Mouse (Mus musculus): Measurements from ENCODE around the gene Abca2. TPM values are rescaled to one million over a fixed set of nuclear protein-coding genes. Genes with fewer than 3 reads are reported as not detected.

Gene Abca2
- total RNA-seq, 4 experiments from 2014 or later = 165 to 186 (median 183) TPM

DNA sequence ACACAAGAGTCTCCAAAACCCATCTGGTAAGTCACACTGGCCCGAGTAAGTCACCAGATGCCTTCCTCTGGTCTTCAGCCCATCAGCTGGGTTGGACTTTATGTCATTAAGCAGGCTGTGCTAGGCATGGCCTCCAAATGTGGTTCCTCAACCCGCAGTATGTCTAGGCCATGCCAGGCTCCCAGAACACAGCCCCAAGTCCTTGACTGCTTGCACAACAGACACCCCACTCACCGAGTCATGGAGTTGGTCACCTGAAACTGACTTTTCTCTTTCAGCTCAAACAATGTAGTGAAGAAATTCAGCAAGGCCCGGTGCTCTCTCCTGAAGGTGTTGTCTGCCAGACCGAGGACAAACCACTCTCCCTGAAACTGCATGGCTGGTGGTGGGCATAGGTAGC lies 64.5 kb downstream of the Abca2 start:
- DNase-seq (ENCODE audit: low spot score in 2 of 2) = no peak

DNA sequence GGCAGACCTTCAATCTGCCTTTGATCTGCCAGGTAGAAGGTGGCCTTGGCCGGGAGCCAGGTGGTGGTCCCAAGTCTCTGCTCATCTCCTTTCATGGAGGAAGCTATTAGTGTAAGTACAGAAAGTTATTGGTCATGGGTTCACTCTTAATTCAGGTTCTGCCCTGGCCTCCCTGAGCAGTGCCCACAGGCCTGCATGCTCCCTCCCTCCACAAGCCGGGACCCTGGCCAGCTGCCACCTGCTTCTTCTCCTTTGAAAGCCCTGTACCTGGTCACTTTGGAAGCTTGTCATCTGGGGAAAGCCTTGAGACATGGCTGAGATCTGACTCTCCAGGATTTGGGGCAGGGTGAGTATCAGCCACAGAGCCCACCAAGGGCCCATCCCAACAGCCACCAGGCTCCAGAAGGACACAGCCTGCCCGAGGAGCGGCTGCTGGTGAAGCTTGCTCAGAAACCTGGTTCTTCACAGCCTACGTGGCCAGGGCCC lies 65.0 kb downstream of the Abca2 start, which contains the start of gene Lcn12:
Lcn12 (minus strand) TSS at position 436 of the 486 bp plus-strand sequence.
- DNase-seq (ENCODE audit: low spot score in 2 of 2) = no peak

DNA sequence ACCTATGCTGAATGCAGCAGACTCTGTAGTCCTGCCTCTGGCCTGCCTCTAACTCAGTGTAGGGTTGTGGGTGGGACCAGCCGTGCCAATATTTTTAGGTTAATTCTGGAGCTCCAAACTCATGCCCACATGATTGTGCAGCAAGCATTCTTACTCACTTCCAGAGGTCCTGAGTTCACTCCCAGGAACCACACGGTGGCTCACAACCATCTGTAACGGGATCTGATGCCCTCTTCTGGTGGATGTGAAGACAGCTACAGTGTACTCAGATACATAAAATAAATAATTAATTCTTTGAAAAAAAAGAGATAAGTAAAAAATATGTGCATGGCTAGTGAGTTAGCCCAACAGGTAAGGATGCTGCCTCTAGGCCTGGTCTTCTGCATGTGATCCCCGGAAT lies 68.0 kb downstream of the Abca2 start:
- DNase-seq (ENCODE audit: low spot score in 2 of 2) = no peak

Small RNA genes within 50 kb of the gene (microRNA-seq; reads per million reads assigned to microRNA genes)
- gene Mir3087 = 7.7 to 18.7 reads per million in 2 experiments

Other genes with a start within 250 kb of the Abca2 start
- 10 to 100 TPM; 16.9 to 20.4 (median 19.5) TPM for gene Nrarp, start 247.9 kb upstream of the Abca2 start, total RNA-seq (2022)
- gene Tor4a, start 231.8 kb upstream of the Abca2 start, total RNA-seq (2022) = 1 to 10 TPM; 2.2 to 4.6 (median 2.8) TPM
- 10 to 100 TPM; 56.7 to 64.9 (median 64.0) TPM for gene Nelfb, start 217.2 kb upstream of the Abca2 start, total RNA-seq (2022)
- under 1 TPM in 2 of 4 experiments, not detected in 2; 0.27 to 0.29 TPM for gene Stpg3, start 214.1 kb upstream of the Abca2 start, total RNA-seq (2022)
- gene Fam166a, start 210.0 kb upstream of the Abca2 start, total RNA-seq (2022) = not detected
- 100 to 1,000 TPM; 303 to 348 (median 313) TPM for gene Tubb4b, start 204.0 kb upstream of the Abca2 start, total RNA-seq (2022)
- gene Slc34a3, start 194.3 kb upstream of the Abca2 start, total RNA-seq (2022) = not detected
- gene Rnf224, start 191.9 kb upstream of the Abca2 start, total RNA-seq (2022) = not detected
- gene Rnf208, start 186.4 kb upstream of the Abca2 start, total RNA-seq (2022) = 100 to 1,000 TPM; 219 to 241 (median 229) TPM
- not detected for gene Cysrt1, start 186.3 kb upstream of the Abca2 start, total RNA-seq (2022)
- 1 to 10 TPM; 3.3 to 5.5 (median 4.4) TPM for gene AL732309.1, start 181.8 kb upstream of the Abca2 start, total RNA-seq (2022)
- gene Tmem203, start 173.3 kb upstream of the Abca2 start, total RNA-seq (2022) = 10 to 100 TPM; 27.0 to 44.4 (median 33.9) TPM
- gene Tprn, start 166.1 kb upstream of the Abca2 start, total RNA-seq (2022) = 10 to 100 TPM; 19.9 to 27.8 (median 24.3) TPM
- 10 to 100 TPM; 59.0 to 71.0 (median 64.3) TPM for gene Ssna1, start 156.3 kb upstream of the Abca2 start, total RNA-seq (2022)
- gene Anapc2, start 156.2 kb upstream of the Abca2 start, total RNA-seq (2022) = 100 to 1,000 TPM in 2 of 4 experiments, 10 to 100 TPM in 2; 87.9 to 110 (median 99.0) TPM
- not detected for gene Tmem210, start 140.6 kb upstream of the Abca2 start, total RNA-seq (2022)
- gene Lrrc26, start 138.8 kb upstream of the Abca2 start, total RNA-seq (2022) = not detected
- gene Grin1, start 109.5 kb upstream of the Abca2 start, total RNA-seq (2022) = 100 to 1,000 TPM; 366 to 436 (median 415) TPM
- gene Man1b1, start 96.4 kb upstream of the Abca2 start, total RNA-seq (2022) = 10 to 100 TPM; 53.7 to 68.2 (median 59.6) TPM
- 10 to 100 TPM; 38.9 to 52.9 (median 45.4) TPM for gene Dpp7, start 72.3 kb upstream of the Abca2 start, total RNA-seq (2022)
- gene Uap1l1, start 63.0 kb upstream of the Abca2 start, total RNA-seq (2022) = 10 to 100 TPM; 12.0 to 28.7 (median 20.3) TPM
- gene Sapcd2, start 56.4 kb upstream of the Abca2 start, total RNA-seq (2022) = 1 to 10 TPM; 2.4 to 4.6 (median 4.2) TPM
- gene Entpd2, start 32.8 kb upstream of the Abca2 start, total RNA-seq (2022) = 10 to 100 TPM; 14.6 to 20.7 (median 16.8) TPM
- gene Npdc1, start 29.4 kb upstream of the Abca2 start, total RNA-seq (2022) = 100 to 1,000 TPM; 390 to 435 (median 411) TPM
- under 1 TPM; 0.35 to 0.98 (median 0.44) TPM for gene Fut7, start 5.4 kb upstream of the Abca2 start, total RNA-seq (2022)
- under 1 TPM in 2 of 4 experiments, not detected in 2; 0.43 to 0.92 TPM for gene Clic3, start 28.1 kb downstream of the Abca2 start, total RNA-seq (2022)
- gene Paxx, start 32.4 kb downstream of the Abca2 start, total RNA-seq (2022) = 10 to 100 TPM; 60.3 to 63.5 (median 61.8) TPM
- 1,000 to 10,000 TPM in 3 of 4 experiments, 100 to 1,000 TPM in 1; 912 to 1,488 (median 1,209) TPM for gene Ptgds, start 41.3 kb downstream of the Abca2 start, total RNA-seq (2022)
- not detected for gene Lcn12, start 65.2 kb downstream of the Abca2 start, total RNA-seq (2022)
- gene Fbxw5, start 72.0 kb downstream of the Abca2 start, total RNA-seq (2022) = 100 to 1,000 TPM; 116 to 120 (median 118) TPM
- gene C8g, start 73.0 kb downstream of the Abca2 start, total RNA-seq (2022) = 1 to 10 TPM in 3 of 4 experiments, under 1 TPM in 1; 0.77 to 1.4 (median 1.2) TPM
- gene Traf2, start 118.2 kb downstream of the Abca2 start, total RNA-seq (2022) = 10 to 100 TPM; 10.1 to 12.1 (median 10.7) TPM
- gene Edf1, start 129.1 kb downstream of the Abca2 start, total RNA-seq (2022) = 100 to 1,000 TPM; 124 to 203 (median 161) TPM
- gene Mamdc4, start 146.1 kb downstream of the Abca2 start, total RNA-seq (2022) = 1 to 10 TPM in 3 of 4 experiments, under 1 TPM in 1; 0.96 to 3.8 (median 2.0) TPM
- 10 to 100 TPM; 64.6 to 76.6 (median 69.6) TPM for gene Phpt1, start 146.5 kb downstream of the Abca2 start, total RNA-seq (2022)
- gene Ajm1, start 153.1 kb downstream of the Abca2 start, total RNA-seq (2022) = 100 to 1,000 TPM in 1 of 4 experiments, 10 to 100 TPM in 3; 82.9 to 103 (median 92.4) TPM
- gene Rabl6, start 179.8 kb downstream of the Abca2 start, total RNA-seq (2022) = 100 to 1,000 TPM; 127 to 168 (median 150) TPM
- gene Ccdc183, start 189.0 kb downstream of the Abca2 start, total RNA-seq (2022) = not detected
- gene Tmem141, start 193.3 kb downstream of the Abca2 start, total RNA-seq (2022) = 10 to 100 TPM; 14.9 to 24.0 (median 16.6) TPM
- under 1 TPM; 0.45 to 0.80 (median 0.64) TPM for gene Fcna, start 199.3 kb downstream of the Abca2 start, total RNA-seq (2022)
- not detected for gene Lcn8, start 224.4 kb downstream of the Abca2 start, total RNA-seq (2022)
- not detected for gene Lcn5, start 229.2 kb downstream of the Abca2 start, total RNA-seq (2022)
- gene Lcn6, start 248.1 kb downstream of the Abca2 start, total RNA-seq (2022) = not detected

Data from layer of hippocampus, adult 8-10 months (tissue).